Mouse (Mus musculus) erythroblast, embryonic 14.5 days (primary cell): ENCODE results near the gene Ier2.

Source experiments
- GATA1 ChIP-seq: IDR thresholded peaks from 2 replicates; pipeline ENCODE4 v1.6.1; 2012; ENCODE audit warnings: low read length, inconsistent platforms, mixed read lengths
- TAL1 ChIP-seq: IDR thresholded peaks from 3 replicates; pipeline ENCODE4 v1.6.1; 2012; ENCODE audit warnings: low read length, inconsistent platforms, mixed read lengths

- no peak for TF ChIP-seq TAL1
- no peak for TF ChIP-seq GATA1
These were observed 2.1 kb upstream of the Ier2 start for GRCm38 (mm10) chr8:84664566-84665384.
